In genomic region chr1:131096803-131097699, GRCm38 (mm10) we compare ENCODE assay signal across 8 mouse cellular contexts. TPM values are rescaled to one million over a fixed set of nuclear protein-coding genes. Genes with fewer than 3 reads are reported as not detected.
A peak's percentile ranks its signal among the peaks of the same experiment; 100 is the strongest.
DNase-seq lines count a peak whose midpoint lies in the region; ATAC-seq and TF ChIP-seq lines count a peak whose summit lies in the region.

No protein-coding gene starts in this region.

- H3K4me2 ChIP-seq in intestine, embryonic 15.5 days (replicated peaks), result peak overlapping the region; percentile 76
- H3K4me2 ChIP-seq in liver, embryonic 15.5 days, result peak overlapping the region; percentile 98

- H3K9ac ChIP-seq in intestine, embryonic 15.5 days, result peak overlapping the region; percentile 89
- peak overlapping the region; percentile 86 for H3K9ac ChIP-seq in liver, embryonic 15.5 days

- DNase-seq in 3T3-L1 (ENCODE audit: low read depth, low spot score) (peak; percentile 81), MN1 (ENCODE audit: low spot score) (peak; percentile 83)
- peak; percentile 45 to 46 for DNase-seq in natural killer cell, adult 2 months (ENCODE audit: low spot score in 2 of 2)
- DNase-seq in thymus, adult 2 months, result peak; percentile 53

- H3K4me3 ChIP-seq in cortical plate, adult 2 months (ENCODE audit: insufficient read depth, low read length), result peak overlapping the region; percentile 91
- peak overlapping the region; percentile 85 for H3K4me3 ChIP-seq in intestine, embryonic 15.5 days (replicated peaks)
- H3K4me3 ChIP-seq in liver, embryonic 15.5 days (replicated peaks), result peak overlapping the region; percentile 88
- H3K4me3 ChIP-seq in thymus, adult 2 months (ENCODE audit: control insufficient read depth, insufficient read depth, low read length), result peak overlapping the region; percentile 84

- H3K27me3 ChIP-seq in intestine, embryonic 15.5 days (replicated peaks), result no peaks in the 10 kb centered on the region
- peaks cover 24% of the 10 kb centered on the region for H3K27me3 ChIP-seq in liver, embryonic 15.5 days
- no peaks in the 10 kb centered on the region for H3K27me3 ChIP-seq in thymus, adult 2 months (ENCODE audit: control insufficient read depth, insufficient read depth, low read length)

- peaks cover 5% of the 10 kb centered on the region; the same call in 1 of the 2 replicates for H3K4me1 ChIP-seq in cortical plate, adult 2 months (ENCODE audit: control insufficient read depth, insufficient read depth, low read length)
- peaks cover 26% of the 10 kb centered on the region for H3K4me1 ChIP-seq in intestine, embryonic 15.5 days (replicated peaks)
- H3K4me1 ChIP-seq in liver, embryonic 15.5 days (replicated peaks), result peaks cover 59% of the 10 kb centered on the region
- H3K4me1 ChIP-seq in thymus, adult 2 months (replicated peaks; ENCODE audit: control insufficient read depth, insufficient read depth, low read length), result peaks cover 16% of the 10 kb centered on the region

- H3K9me3 ChIP-seq in intestine, embryonic 15.5 days, result no peaks in the 10 kb centered on the region
- H3K9me3 ChIP-seq in liver, embryonic 15.5 days (replicated peaks), result no peaks in the 10 kb centered on the region

- no peak for TF ChIP-seq POLR2A in cortical plate, adult 2 months (IDR thresholded peaks at IDR 0.05; ENCODE audit: extremely low read depth, insufficient read depth, low read length)
- TF ChIP-seq POLR2A in thymus, adult 2 months (IDR thresholded peaks at IDR 0.05; ENCODE audit: control insufficient read depth, extremely low read depth, insufficient read depth, low read length, poor library complexity), result no peak

- H3K36me3 ChIP-seq in intestine, embryonic 15.5 days, result no peaks in the 10 kb centered on the region
- H3K36me3 ChIP-seq in liver, embryonic 15.5 days (replicated peaks), result no peaks in the 10 kb centered on the region
- no peaks in the 10 kb centered on the region for H3K36me3 ChIP-seq in thymus, adult 2 months (ENCODE audit: control insufficient read depth, insufficient read depth, low read length)

- ATAC-seq in granulocyte monocyte progenitor cell, adult 5-6 weeks (replicated peaks; ENCODE audit: poor library complexity, severe bottlenecking), result peak; percentile 51
- peak; percentile 74 for ATAC-seq in intestine, embryonic 15.5 days
- ATAC-seq in liver, embryonic 15.5 days (ENCODE audit: insufficient read depth), result peak; percentile 45

- H3K27ac ChIP-seq in cortical plate, adult 2 months (ENCODE audit: insufficient read depth, low read length), result peak overlapping the region; percentile 2; the same call in 1 of the 2 replicates
- peak overlapping the region; percentile 96 for H3K27ac ChIP-seq in intestine, embryonic 15.5 days
- H3K27ac ChIP-seq in liver, embryonic 15.5 days (replicated peaks), result peak overlapping the region; percentile 77
- H3K27ac ChIP-seq in thymus, adult 2 months (ENCODE audit: control insufficient read depth, insufficient read depth, low read length), result no peak overlapping the region

- no peak for TF ChIP-seq CTCF in cortical plate, adult 2 months (IDR thresholded peaks at IDR 0.05; ENCODE audit: extremely low read depth, insufficient read depth, low read length)
- no peak for TF ChIP-seq CTCF in thymus, adult 2 months (IDR thresholded peaks at IDR 0.05; ENCODE audit: borderline replicate concordance, control insufficient read depth, extremely low read depth, insufficient read depth, low read length, poor library complexity)

- under 1% methylated on average over 89 of the region's 98 CpGs for WGBS in intestine, embryonic 15.5 days
- under 1% methylated on average over 90 of the region's 98 CpGs for WGBS in liver, embryonic 15.5 days (ENCODE audit: insufficient replicate concordance)
- WGBS in thymus, adult 2 months, result 1% methylated on average over 95 of the region's 98 CpGs

RNA-seq across cellular contexts. Expression of gene Mapkapk2, which starts 0.6 kb away (rescaled TPM):
- polyA plus RNA-seq in cortical plate, adult 2 months (2012; rRNA removed), result 24.5 and 26.4 TPM in 2 replicates
- 212 and 254 TPM in 2 replicates for total RNA-seq in granulocyte monocyte progenitor cell, adult 5-6 weeks (2014; fragmentation: Nextera tagmentation)
- 209 and 233 TPM in 2 replicates for total RNA-seq in granulocyte monocyte progenitor cell, adult 5-6 weeks (2017)
- 42.6 and 44.5 TPM in 2 replicates for polyA plus RNA-seq in intestine, embryonic 15.5 days (2015; fragmentation: Nextera tagmentation; extraction: Ambion mirVana)
- 13.0 and 15.7 TPM in 2 replicates for polyA plus RNA-seq in liver, embryonic 15.5 days (2015; fragmentation: Nextera tagmentation; extraction: Ambion mirVana)
- 67.2 and 69.6 TPM in 2 replicates for polyA plus RNA-seq in thymus, adult 2 months (2012; rRNA removed)

RNA-seq across cellular contexts. Expression of gene Dyrk3, which starts 41.1 kb away (rescaled TPM):
- polyA plus RNA-seq in cortical plate, adult 2 months (2012; rRNA removed), result 6.2 and 7.1 TPM in 2 replicates
- 6.1 and 6.2 TPM in 2 replicates for total RNA-seq in granulocyte monocyte progenitor cell, adult 5-6 weeks (2014; fragmentation: Nextera tagmentation)
- total RNA-seq in granulocyte monocyte progenitor cell, adult 5-6 weeks (2017), result 4.1 and 6.3 TPM in 2 replicates
- 3.5 and 4.1 TPM in 2 replicates for polyA plus RNA-seq in intestine, embryonic 15.5 days (2015; fragmentation: Nextera tagmentation; extraction: Ambion mirVana)
- polyA plus RNA-seq in liver, embryonic 15.5 days (2015; fragmentation: Nextera tagmentation; extraction: Ambion mirVana), result 16.6 and 18.3 TPM in 2 replicates
- 0.78 and 0.98 TPM in 2 replicates for polyA plus RNA-seq in thymus, adult 2 months (2012; rRNA removed)

RNA-seq across cellular contexts. Expression of gene Eif2d, which starts 55.9 kb away (rescaled TPM):
- polyA plus RNA-seq in cortical plate, adult 2 months (2012; rRNA removed), result 57.8 and 58.0 TPM in 2 replicates
- total RNA-seq in granulocyte monocyte progenitor cell, adult 5-6 weeks (2014; fragmentation: Nextera tagmentation), result 43.3 and 44.9 TPM in 2 replicates
- 17.1 and 25.6 TPM in 2 replicates for total RNA-seq in granulocyte monocyte progenitor cell, adult 5-6 weeks (2017)
- 53.0 and 55.1 TPM in 2 replicates for polyA plus RNA-seq in intestine, embryonic 15.5 days (2015; fragmentation: Nextera tagmentation; extraction: Ambion mirVana)
- polyA plus RNA-seq in liver, embryonic 15.5 days (2015; fragmentation: Nextera tagmentation; extraction: Ambion mirVana), result 26.0 and 28.1 TPM in 2 replicates
- polyA plus RNA-seq in thymus, adult 2 months (2012; rRNA removed), result 41.3 and 41.9 TPM in 2 replicates
